Mouse (Mus musculus) thymus, postnatal 4 days (tissue): ENCODE results near the gene Gbp8.
"Not testable (repeated sequence)": the region's sequence is repeated elsewhere in the genome, so short reads cannot be mapped to it uniquely, and the experiment has no call there.

Experiments
- DNase-seq: peaks from one replicate; pipeline ENCODE4 v3.0.0; 2021

Gene Gbp8

DNA sequence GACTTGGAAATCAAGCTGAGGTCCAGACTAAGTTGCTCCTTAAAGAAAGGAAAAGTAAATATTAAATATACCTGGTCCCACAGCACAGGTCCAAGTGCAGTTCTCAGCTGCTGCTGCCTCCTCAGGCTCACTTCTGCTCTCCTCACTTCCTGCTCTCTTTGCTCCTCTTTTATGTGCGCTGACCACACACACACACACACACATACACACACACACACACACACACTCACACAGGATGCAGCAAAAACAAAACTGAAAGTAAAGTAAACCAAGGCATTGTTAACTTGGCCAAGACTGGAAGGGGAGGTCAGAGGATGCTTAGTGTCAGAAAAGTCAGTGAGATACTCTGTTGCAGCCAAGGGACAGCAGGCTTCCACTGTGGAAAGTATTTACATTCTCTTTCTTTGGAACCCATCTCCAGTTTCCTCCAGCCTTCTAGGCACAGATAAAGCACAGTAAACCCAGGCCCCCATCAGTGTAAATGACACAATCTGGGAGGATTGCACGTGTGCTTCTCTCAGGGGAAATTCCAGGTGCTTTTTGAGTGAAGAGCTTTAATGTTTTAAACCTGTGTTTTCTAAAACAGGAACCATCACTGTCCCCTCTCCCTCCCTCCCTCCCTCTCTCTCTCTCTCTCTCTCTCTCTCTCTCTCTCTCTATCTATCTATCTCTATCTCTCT lies at the start of gene Gbp8, which contains the start of the genes Gbp9 and Gbp4:
Gbp8 (minus strand) TSS at position 132 of the 680 bp plus-strand sequence.
Gbp9 (minus strand) TSS at position 131 of the 680 bp plus-strand sequence.
Gbp4 (minus strand) TSS at position 178 of the 680 bp plus-strand sequence.
- peak; percentile 63 for DNase-seq

DNA sequence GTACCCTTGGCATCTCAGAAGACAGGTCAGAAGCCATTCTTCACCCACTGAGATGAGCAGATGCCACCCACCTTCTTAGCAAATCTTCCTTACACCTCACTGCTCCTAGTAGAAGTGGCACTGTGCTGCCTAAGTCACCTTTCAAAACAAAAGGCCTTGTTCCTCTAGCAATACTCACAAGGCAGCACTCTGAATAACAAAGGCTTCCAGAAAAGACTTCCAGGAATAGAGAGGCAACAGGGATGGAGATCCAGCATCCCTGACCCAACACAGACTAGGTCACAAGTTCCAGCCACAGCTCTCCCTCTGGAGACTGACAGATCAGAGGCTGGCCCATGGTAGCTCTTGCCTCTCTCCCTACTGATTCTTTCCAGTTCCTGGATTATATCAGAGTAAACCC lies 42.1 kb upstream of the Gbp8 start:
- DNase-seq, result no peak

DNA sequence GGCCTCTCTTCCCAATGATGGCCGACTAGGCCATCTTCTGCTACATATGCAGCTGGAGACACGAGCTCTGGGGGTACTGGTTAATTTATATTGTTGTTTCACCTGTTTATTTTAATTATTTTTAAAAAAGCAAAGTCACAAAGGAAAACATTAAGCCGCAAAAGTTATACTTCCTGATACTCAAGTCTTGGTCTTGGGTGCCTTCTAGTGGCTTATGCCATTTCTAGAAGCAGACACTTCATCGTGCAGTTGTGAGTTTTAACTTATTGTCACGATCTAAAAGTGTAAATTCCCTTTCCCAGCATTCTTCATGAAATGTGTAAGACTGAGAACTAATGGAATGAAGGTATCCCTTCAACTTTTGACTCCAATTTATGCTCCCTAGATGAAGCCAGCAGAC lies 17.2 kb upstream of the Gbp8 start:
- no peak for DNase-seq

GRCm38 (mm10) chr5:105154049-105154448 lies 14.7 kb upstream of the Gbp8 start:
- DNase-seq, result no peak

DNA sequence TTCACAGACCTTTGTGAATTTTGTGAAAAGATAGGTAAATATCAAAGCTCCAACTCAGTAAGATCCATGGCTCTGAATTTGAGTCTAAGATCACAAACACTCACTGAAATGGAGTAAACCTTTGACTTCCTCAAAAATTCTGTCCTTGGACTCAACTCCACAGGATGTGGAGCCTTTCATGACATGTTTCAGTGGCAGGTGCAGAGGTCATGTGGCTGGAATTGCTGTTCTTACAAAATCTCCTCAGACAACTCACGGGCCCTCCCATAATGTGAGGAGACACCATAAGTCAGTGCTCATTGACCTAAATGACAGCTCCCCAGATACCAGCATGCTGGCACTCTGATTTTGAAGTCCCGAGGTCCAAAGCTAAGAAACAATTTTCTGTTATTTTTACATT lies 8.7 kb upstream of the Gbp8 start:
- not testable (repeated sequence) for DNase-seq

GRCm38 (mm10) chr5:105146447-105146846 lies 7.1 kb upstream of the Gbp8 start:
- DNase-seq, result no peak

GRCm38 (mm10) chr5:105145731-105146130 lies 6.4 kb upstream of the Gbp8 start:
- DNase-seq, result not testable (repeated sequence)

DNA sequence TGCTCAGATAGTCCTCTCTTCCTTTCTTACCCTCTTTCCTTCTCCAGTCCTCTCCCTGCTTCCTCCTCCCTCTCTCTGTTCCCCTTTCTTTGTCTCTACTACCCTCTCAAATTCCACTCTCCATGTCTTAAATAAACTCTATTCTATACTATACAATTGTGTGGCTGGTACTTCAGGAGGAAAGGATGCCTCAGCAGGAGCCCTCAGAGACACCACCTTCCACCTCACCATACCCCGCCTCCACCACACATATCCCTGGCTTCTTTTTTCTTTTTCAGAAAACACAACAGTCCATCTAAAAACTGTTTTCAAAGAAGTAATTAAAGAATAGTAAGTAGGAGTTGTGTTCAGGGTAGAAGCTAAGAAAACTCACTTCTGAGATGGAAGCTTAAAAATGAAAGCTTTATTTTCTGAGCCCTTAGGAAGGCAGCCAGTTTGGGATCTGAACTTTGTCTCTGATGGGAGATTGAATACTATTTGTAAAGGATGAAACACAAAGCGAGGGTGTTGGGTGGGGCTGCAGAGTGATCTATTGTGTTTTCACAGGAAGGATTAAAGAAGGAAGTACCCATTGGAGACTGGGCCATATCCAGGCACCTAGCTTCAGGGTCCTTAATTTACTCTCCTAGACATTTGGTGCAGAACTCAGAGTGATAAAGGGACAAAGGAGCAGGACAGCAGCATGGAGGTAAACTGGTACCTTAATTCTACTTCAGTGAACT lies 910 bp upstream of the Gbp8 start:
- DNase-seq, result peak; percentile 19

DNA sequence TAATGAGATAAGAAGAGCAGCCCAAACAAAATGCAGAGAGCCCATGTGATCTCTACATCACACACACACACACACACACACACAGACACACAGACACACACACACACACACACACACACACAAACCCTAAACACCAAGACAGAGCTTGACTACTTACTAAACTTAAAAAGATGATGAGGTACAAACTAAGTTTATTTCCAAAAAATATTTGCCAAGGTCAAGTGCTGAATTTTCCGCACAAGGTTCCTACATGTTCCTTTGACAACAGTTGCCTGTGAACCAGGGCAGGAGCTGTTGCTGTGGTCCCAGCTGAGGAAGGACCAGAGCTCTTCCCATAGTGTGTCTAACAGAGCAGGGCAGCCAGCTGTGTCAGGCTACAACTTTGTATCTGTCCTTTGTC lies 434 bp downstream of the Gbp8 start:
- peak; percentile 42 for DNase-seq

GRCm38 (mm10) chr5:105136706-105137304 lies 2.5 kb downstream of the Gbp8 start:
- DNase-seq, result not testable (repeated sequence)

DNA sequence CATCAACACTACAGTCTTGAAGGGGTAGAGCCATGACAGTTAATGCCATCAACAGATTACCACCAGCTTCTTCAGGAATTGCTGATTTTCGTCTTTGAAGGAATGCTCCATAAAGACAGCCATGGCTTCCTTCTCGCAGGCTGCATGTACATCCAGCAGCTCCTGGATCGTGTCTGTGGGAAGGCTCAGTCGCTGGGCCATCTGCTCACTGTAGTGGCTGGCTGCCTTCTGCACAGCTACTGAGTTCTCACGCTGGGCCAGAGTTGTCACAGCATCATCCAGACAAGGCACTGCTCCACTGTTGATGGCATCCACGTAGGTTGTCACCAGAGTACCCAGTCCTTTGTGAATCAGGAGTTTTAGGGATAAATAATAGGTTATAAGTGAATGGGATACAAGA lies 17.6 kb downstream of the Gbp8 start:
- not testable (repeated sequence) for DNase-seq

DNA sequence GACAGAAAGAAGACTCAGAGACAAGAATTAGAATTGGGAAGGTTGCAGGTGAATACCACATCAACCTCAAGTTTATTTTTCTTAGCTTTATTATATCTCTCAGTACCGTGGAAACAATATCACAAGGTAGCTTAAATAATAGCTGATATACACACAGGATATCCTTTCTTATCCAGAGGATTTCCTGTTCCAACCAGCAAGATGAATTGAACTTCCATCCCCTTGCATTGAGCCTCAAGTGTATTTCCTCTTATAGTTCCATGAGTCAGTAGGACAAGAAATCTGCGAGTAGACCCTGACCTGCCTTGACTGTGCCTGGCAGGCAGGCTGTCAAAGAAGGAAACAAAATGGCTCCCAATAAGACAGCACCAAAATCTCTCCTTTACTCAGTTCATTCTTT lies 23.6 kb downstream of the Gbp8 start:
- no peak for DNase-seq

DNA sequence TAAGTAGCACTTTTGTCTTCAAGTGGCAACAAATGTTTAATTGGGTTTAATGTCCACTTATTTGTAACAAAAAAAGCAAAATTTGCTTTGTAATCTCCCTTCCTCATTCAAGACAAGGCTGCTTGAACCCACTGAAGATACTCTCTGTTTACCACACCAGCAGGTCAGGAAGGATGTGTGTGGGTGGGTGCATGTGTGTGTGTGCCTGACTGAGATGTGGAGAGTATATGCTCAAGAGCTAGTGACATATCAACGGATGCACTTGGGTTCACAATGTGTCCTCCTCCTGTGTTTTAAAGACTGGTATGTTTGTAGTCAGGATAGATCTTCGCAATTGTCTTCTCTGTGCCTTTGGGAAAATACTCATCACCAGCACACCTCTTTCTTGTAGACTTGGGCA lies 24.6 kb downstream of the Gbp8 start:
- DNase-seq, result peak; percentile 36

GRCm38 (mm10) chr5:105113656-105114055 lies 25.7 kb downstream of the Gbp8 start:
- peak; percentile 26 for DNase-seq

DNA sequence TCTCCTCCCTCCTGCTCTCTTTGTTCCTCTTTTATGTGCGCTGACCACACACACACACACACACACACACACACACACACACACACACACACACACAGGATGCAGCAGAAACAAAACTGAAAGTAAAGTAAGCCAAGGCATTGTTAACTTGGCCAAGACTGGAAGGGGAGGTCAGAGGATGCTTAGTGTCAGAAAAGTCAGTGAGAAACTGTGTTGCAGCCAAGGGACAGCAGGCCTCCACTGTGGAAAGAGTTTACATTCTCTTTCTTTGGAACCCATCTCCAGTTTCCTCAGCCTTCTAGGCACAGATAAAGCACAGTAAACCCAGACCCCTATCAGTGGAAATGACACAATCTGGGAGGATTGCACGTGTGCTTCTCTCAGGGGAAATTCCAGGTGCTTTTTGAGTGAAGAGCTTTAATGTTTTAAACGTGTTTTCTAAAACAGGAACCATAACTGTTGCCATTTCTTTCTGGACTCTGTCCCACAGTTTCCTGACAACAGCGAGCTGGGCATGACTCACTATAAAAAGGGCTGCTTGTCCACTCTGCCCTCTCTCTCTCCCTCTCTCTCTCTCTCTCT lies 29.0 kb downstream of the Gbp8 start:
- peak; percentile 73 for DNase-seq

DNA sequence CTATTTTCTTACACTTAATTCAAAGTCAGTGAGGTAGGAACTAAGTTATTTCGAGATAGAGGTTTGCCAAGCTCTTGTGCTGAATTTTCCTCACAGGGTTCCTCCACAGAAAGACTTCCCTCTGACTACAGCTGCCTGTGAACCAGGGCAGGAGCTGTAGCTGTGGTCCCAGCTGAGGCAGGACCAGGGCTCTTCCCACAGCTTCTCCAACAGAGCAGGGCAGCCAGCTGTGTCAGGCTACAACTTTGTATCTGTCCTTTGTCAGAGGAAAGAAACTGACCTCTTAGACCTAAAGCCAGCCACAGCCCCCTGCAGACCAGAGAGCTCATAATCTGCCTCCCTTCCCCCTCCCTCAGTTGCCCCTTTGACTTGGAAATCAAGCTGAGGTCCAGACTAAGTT lies 29.6 kb downstream of the Gbp8 start:
- DNase-seq, result peak; percentile 35

GRCm38 (mm10) chr5:105105689-105106088 lies 33.7 kb downstream of the Gbp8 start:
- not testable (repeated sequence) for DNase-seq

GRCm38 (mm10) chr5:105081900-105082299 lies 57.4 kb downstream of the Gbp8 start:
- peak; percentile 30 for DNase-seq

DNA sequence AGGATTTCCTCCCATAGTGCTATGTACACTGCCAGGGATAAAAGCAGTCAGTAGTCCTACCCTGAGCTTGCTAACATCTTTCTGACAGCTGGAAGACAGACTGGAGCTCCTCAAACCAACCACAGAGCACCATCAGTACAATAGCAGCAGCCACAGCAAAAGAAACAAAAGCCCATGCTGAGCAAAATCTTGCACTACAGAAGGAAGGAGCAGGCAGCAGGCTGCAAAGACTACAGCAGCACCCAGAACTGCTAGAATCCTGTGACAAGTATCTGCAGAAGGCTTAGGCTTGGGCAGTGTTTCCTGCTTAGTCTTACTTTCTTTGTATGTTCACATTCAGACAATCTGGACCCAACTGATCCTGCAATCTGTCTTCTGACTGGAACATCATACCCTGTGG lies 71.0 kb downstream of the Gbp8 start:
- peak; percentile 60 for DNase-seq

- DNase-seq, result peak; percentile 43
These were observed 74.9 kb downstream of the Gbp8 start for GRCm38 (mm10) chr5:105064443-105064842.

DNA sequence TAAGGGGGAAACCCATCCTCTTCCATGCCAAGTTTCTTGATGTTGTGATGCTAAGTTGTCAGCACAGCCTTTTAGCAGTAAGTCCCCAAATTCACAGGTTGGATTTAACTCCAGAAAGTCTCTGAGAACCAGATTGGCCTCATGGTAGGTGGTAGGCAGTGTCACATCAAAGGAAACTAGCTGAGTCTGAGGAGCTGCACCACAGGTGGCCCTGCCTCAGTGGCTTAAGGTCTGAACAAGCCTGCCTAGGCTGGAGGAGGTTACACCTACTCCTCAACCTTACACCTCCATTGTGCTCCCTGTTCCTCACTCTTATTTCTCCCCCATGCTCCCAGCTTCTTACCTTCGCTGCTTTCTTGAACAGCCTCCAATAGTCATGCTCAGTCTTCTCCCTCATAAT lies 76.0 kb downstream of the Gbp8 start:
- DNase-seq, result peak; percentile 52

DNA sequence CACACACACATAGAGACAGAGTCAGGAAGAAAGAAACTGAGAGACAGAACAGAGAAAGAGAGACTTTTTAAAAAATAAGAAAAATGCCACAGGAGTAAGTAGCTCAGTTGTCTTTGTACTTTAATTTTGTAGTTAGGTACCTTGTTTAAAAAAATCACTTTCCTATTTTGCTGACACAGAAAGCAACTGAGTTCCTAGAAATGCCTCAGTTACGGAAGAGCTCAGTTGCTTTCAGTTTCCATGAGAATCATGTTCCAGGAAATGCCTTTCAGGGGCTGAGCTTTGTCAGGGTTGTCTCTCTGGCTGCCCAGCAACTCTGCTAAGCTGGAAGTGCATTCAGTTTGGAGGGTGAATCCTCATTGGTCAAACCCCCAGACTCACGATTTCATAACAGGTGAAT lies 76.9 kb downstream of the Gbp8 start:
- not testable (repeated sequence) for DNase-seq

DNA sequence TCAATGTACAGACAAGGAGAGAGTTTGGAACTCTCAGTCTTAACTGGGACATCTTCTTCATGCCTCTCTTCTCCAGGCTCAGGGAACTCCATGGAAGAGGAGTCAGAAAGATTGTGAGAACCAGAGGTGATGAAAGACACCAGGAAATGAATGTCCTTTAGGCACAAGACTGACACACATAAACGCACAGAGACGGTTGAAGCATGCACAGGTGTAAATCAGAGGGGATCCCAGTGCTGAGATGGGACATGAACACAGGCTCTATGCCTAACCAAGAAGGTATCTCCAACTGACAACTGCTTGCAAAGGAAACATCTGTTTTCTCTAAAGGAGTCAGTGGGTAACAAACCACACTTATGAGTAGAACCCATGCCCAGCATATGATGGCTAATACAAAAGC lies 79.1 kb downstream of the Gbp8 start:
- peak; percentile 45 for DNase-seq

GRCm38 (mm10) chr5:105055279-105055678 lies 84.1 kb downstream of the Gbp8 start:
- DNase-seq, result no peak
